Mouse (Mus musculus) stomach, embryonic 16.5 days (tissue): ENCODE results near the gene Apobec4. TPM values are rescaled to one million over a fixed set of nuclear protein-coding genes. Genes with fewer than 3 reads are reported as not detected.
"Not testable (repeated sequence)": the region's sequence is repeated elsewhere in the genome, so short reads cannot be mapped to it uniquely, and the experiment has no call there.

ENCODE experiments used
- ATAC-seq: fragments of 200-750 bp; cut with Nextera tagmentation; 2 replicates; pipeline ENCODE4 v1.8.0; 2017; ENCODE audit warnings: moderate number of reproducible peaks, moderate TSS enrichment; ENCODE audit not compliant: insufficient read depth, low FRiP score
- H3K27ac ChIP-seq: fragments of 300-500 bp; sonication (generic); 2 replicates; pipeline ENCODE4 v1.5.1; 2014; ENCODE audit warnings: low read length
- H3K27me3 ChIP-seq: fragments of 300-500 bp; sonication (generic); 2 replicates; pipeline ENCODE4 v1.6.1; 2014; ENCODE audit warnings: low read length, control low read depth, mixed read lengths; ENCODE audit not compliant: control insufficient read depth, insufficient read depth
- H3K36me3 ChIP-seq: fragments of 300-500 bp; sonication (generic); 2 replicates; pipeline ENCODE4 v1.6.1; 2014; ENCODE audit warnings: low read length; ENCODE audit not compliant: control insufficient read depth, insufficient read depth
- H3K4me1 ChIP-seq: fragments of 300-500 bp; sonication (generic); 2 replicates; pipeline ENCODE4 v1.6.1; 2014; ENCODE audit warnings: low read length, control low read depth, mixed read lengths; ENCODE audit not compliant: control insufficient read depth, insufficient read depth
- H3K4me2 ChIP-seq: fragments of 300-500 bp; sonication (generic); 2 replicates; pipeline ENCODE4 v1.6.1; 2014; ENCODE audit warnings: low read depth, low read length, mixed read lengths
- H3K4me3 ChIP-seq: fragments of 300-500 bp; sonication (generic); replicated peaks from 2 replicates; pipeline ENCODE4 v1.5.1; 2014; ENCODE audit warnings: mild to moderate bottlenecking, low read length
- H3K9ac ChIP-seq: fragments of 300-500 bp; sonication (generic); 2 replicates; pipeline ENCODE4 v1.6.1; 2014; ENCODE audit warnings: low read length
- H3K9me3 ChIP-seq: fragments of 300-500 bp; sonication (generic); replicated peaks from 2 replicates; pipeline ENCODE4 v1.6.1; 2016; ENCODE audit warnings: low read length, control low read depth; ENCODE audit not compliant: control insufficient read depth
- WGBS: fragments of 180-500 bp; shearing (Covaris S2); extraction: QIAGEN DNeasy Blood & Tissue Kit; methylation state at CpG from one replicate; pipeline ENCODE4 v1.1.7; 2014; 5-methylcytosine and 5-hydroxymethylcytosine counted together
- polyA plus RNA-seq: library from polyadenylated mRNA; unstranded; fragments of >200 nt; fragmentation: Nextera tagmentation; extraction: Ambion mirVana; gene quantifications from 2 replicates; pipeline ENCODE4 v1.2.1, GENCODE M21; 2015

The Apobec4 gene
- polyA plus RNA-seq, 1 experiment from 2014 or later, result not detected

GRCm38 (mm10) chr1:152746426-152746825 is 3.9 kb upstream of the Apobec4 start:
- WGBS, result 8% methylated on average over 5 of the region's 5 CpGs
- Histone ChIP-seq H3K27me3 (no peaks in the 10 kb centered on the region), H3K27ac (no peak overlapping the region), H3K4me1 (no peaks in the 10 kb centered on the region), H3K4me3 (no peak overlapping the region), H3K9me3 (no peaks in the 10 kb centered on the region), H3K9ac (no peak overlapping the region), H3K36me3 (no peaks in the 10 kb centered on the region), H3K4me2 (no peak overlapping the region)
- peak; percentile 66; the same call in 1 of the 2 replicates for ATAC-seq

GRCm38 (mm10) chr1:152749276-152749675 is 1.1 kb upstream of the Apobec4 start:
- H3K4me2 ChIP-seq, result no peak overlapping the region
- no peaks in the 10 kb centered on the region for H3K4me1 ChIP-seq
- H3K9me3 ChIP-seq, result no peaks in the 10 kb centered on the region
- no peak overlapping the region for H3K4me3 ChIP-seq
- no peaks in the 10 kb centered on the region for H3K27me3 ChIP-seq
- no peak overlapping the region for H3K9ac ChIP-seq
- no peak overlapping the region for H3K27ac ChIP-seq
- no peaks in the 10 kb centered on the region for H3K36me3 ChIP-seq
- no peak for ATAC-seq
- 71% methylated on average over 9 of the region's 9 CpGs for WGBS

- Histone ChIP-seq H3K36me3 (no peaks in the 10 kb centered on the region), H3K27ac (no peak overlapping the region), H3K9me3 (no peaks in the 10 kb centered on the region), H3K27me3 (no peaks in the 10 kb centered on the region), H3K9ac (no peak overlapping the region), H3K4me1 (no peaks in the 10 kb centered on the region), H3K4me3 (no peak overlapping the region), H3K4me2 (no peak overlapping the region)
- WGBS, result 77% methylated on average over 2 of the region's 2 CpGs
- ATAC-seq, result no peak
These were observed 11.4 kb downstream of the Apobec4 start for GRCm38 (mm10) chr1:152761791-152762190.

- Histone ChIP-seq H3K4me2 (peak within 1 kb of the TSS; percentile 98), H3K27me3 (no peaks in the 10 kb centered on the region), H3K36me3 (peaks cover 3% of the 10 kb centered on the region; the same call in 1 of the 2 replicates), H3K4me3 (peak within 1 kb of the TSS; percentile 97), H3K4me1 (0 out of 2 replicates have a peak, but pooled peaks cover 2% of the 10 kb centered on the region), H3K9me3 (no peaks in the 10 kb centered on the region), H3K27ac (peak within 1 kb of the TSS; percentile 85), H3K9ac (peak within 1 kb of the TSS; percentile 98)
- WGBS, result under 1% methylated on average over 86 of the region's 86 CpGs
- ATAC-seq, result peak; percentile 98
These were observed 15.9 kb downstream of the Apobec4 start, which contains the start of the genes Rgl1 and Arpc5 for GRCm38 (mm10) chr1:152766032-152766772. Rgl1 (minus strand) TSS chr1:152766351. Arpc5 (plus strand) TSS chr1:152766542.

GRCm38 (mm10) chr1:152766804-152767748 is 16.7 kb downstream of the Apobec4 start:
- peak; percentile 51 for ATAC-seq
- peaks cover 4% of the 10 kb centered on the region; the same call in 1 of the 2 replicates for H3K36me3 ChIP-seq
- under 1% methylated on average over 59 of the region's 60 CpGs for WGBS

GRCm38 (mm10) chr1:152767749-152768488 is 17.6 kb downstream of the Apobec4 start:
- Histone ChIP-seq H3K27ac (no peak overlapping the region), H3K4me2 (peak overlapping the region; percentile 61), H3K27me3 (no peaks in the 10 kb centered on the region), H3K9ac (no peak overlapping the region), H3K4me3 (peak overlapping the region; percentile 97), H3K36me3 (peaks cover 9% of the 10 kb centered on the region; the same call in 1 of the 2 replicates), H3K4me1 (0 out of 2 replicates have a peak, but pooled peaks cover 2% of the 10 kb centered on the region), H3K9me3 (no peaks in the 10 kb centered on the region)
- 10% methylated on average over 5 of the region's 5 CpGs for WGBS
- peak; percentile 38 for ATAC-seq

More at GRCm38 (mm10) chr1:152766804-152767748, 16.7 kb downstream of the Apobec4 start:
- H3K9me3 ChIP-seq, result no peaks in the 10 kb centered on the region
- H3K27ac ChIP-seq, result peak overlapping the region; percentile 85
- no peaks in the 10 kb centered on the region for H3K27me3 ChIP-seq
- H3K4me2 ChIP-seq, result peak overlapping the region; percentile 61
- H3K4me1 ChIP-seq, result 0 out of 2 replicates have a peak, but pooled peaks cover 2% of the 10 kb centered on the region
- H3K9ac ChIP-seq, result peak overlapping the region; percentile 98
- peak overlapping the region; percentile 97 for H3K4me3 ChIP-seq

GRCm38 (mm10) chr1:152771016-152771415 is 20.7 kb downstream of the Apobec4 start:
- peaks cover 19% of the 10 kb centered on the region; the same call in 1 of the 2 replicates for H3K36me3 ChIP-seq
- no peaks in the 10 kb centered on the region for H3K9me3 ChIP-seq
- 94% methylated on average over 9 of the region's 9 CpGs for WGBS
- no peak overlapping the region for H3K4me3 ChIP-seq
- H3K4me2 ChIP-seq, result no peak overlapping the region
- H3K9ac ChIP-seq, result no peak overlapping the region
- ATAC-seq, result no peak
- 0 out of 2 replicates have a peak, but pooled peaks cover 2% of the 10 kb centered on the region for H3K4me1 ChIP-seq
- no peak overlapping the region for H3K27ac ChIP-seq
- H3K27me3 ChIP-seq, result no peaks in the 10 kb centered on the region

GRCm38 (mm10) chr1:152774601-152775000 is 24.2 kb downstream of the Apobec4 start:
- not testable (repeated sequence) for H3K27me3 ChIP-seq, H3K4me2 ChIP-seq, H3K4me3 ChIP-seq, H3K9me3 ChIP-seq, H3K9ac ChIP-seq, ATAC-seq, H3K27ac ChIP-seq, H3K4me1 ChIP-seq
- peaks cover 23% of the 10 kb centered on the region for H3K36me3 ChIP-seq
- WGBS, result 78% methylated on average over 3 of the region's 3 CpGs
